Mouse (Mus musculus) megakaryocyte, adult 5-6 weeks (primary cell): ENCODE data around the gene Arih2. TPM values are rescaled to one million over a fixed set of nuclear protein-coding genes. Genes with fewer than 3 reads are reported as not detected.
A peak's percentile ranks its signal among the peaks of the same experiment; 100 is the strongest.

Experiments used
- ATAC-seq: 2 replicates; pipeline ENCODE4 v1.8.0; 2016; ENCODE audit warnings: mild to moderate bottlenecking, inconsistent platforms; ENCODE audit not compliant: poor library complexity, severe bottlenecking
- total RNA-seq, 2 experiments: library from RNA; stranded (forward) in 1 of 2; stranded (reverse) in 1 of 2; fragments of 153-499, 151-499 nt in 1 of 2; fragments of 221-1000, 200-1000 nt in 1 of 2; gene quantifications; 2 replicates each; pipeline versions ENCODE4 v1.2.3 to v1.2.4; 2015 to 2017

Gene Arih2
- total RNA-seq, 2 experiments from 2014 or later = 21.3 to 56.0 TPM

- ATAC-seq = no peak
These were observed 57.7 kb downstream of the Arih2 start for GRCm38 (mm10) chr9:108591462-108591861.

DNA sequence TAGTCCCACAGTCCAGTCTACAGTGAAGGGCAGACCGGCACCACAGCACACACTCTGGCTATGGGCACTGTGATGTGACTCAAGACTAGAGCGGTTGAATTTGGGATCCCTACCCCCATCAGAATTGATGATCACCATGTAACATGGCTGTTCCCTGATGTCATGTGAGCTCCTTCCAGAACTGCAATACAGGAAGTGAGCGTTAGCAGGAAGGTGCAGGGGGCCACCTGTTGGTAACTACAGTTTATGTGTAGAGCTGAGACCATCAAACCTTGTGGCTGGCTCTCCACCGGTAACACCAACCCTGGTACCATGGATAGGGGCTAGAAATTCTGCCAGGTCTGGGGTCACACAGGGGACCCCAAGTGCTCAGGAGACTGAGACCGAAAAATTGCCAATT is 60.0 kb downstream of the Arih2 start:
- ATAC-seq = peak; percentile 52; the same call in 1 of the 2 replicates

DNA sequence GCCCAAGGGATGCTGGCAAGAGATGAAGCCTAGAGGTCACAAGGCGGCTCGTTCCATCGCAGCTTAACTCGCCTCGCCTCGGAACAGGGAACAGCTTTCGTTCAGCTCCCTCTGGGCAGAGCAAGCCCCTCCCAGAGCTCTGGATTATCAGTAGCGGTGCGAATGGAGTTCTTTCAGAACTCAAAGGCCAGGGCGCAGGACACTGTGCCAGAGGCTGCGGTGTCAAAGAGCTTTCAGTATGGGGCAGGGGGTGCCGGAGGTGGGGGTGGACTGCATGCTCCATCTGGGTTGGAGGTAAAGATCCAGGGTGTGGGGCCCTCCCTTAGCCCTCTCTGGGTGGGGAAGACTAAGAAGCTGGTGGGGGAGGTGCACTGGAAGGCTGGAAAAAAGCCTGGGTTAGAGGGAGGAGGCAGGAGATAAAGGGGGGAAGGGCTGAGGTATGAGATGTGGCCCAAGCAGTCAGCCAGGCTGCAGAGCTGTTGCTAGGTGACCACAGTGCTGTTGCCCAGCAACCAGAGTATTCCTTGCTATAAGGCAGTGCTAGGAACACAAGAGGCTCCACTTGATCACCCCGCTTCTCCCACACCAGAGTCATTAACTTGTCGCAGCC is 61.5 kb downstream of the Arih2 start:
- ATAC-seq = no peak

DNA sequence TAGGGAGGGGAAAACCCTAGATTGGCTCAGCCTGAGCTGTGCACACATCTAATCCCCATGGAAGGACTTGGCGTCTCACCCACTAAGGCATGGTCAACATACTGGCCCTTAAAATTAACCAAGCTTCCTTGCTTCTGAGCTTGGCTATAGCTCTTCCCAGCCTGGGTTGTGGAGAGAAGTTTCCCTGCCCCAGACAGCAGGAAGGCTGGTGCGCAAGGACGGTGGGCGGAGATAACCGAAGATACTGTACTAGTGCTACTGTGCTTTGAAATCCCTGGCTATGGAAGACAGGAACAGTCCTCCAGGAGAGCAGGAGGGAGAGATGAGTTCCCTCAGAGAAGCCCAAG is 69.9 kb downstream of the Arih2 start:
- no peak for ATAC-seq

DNA sequence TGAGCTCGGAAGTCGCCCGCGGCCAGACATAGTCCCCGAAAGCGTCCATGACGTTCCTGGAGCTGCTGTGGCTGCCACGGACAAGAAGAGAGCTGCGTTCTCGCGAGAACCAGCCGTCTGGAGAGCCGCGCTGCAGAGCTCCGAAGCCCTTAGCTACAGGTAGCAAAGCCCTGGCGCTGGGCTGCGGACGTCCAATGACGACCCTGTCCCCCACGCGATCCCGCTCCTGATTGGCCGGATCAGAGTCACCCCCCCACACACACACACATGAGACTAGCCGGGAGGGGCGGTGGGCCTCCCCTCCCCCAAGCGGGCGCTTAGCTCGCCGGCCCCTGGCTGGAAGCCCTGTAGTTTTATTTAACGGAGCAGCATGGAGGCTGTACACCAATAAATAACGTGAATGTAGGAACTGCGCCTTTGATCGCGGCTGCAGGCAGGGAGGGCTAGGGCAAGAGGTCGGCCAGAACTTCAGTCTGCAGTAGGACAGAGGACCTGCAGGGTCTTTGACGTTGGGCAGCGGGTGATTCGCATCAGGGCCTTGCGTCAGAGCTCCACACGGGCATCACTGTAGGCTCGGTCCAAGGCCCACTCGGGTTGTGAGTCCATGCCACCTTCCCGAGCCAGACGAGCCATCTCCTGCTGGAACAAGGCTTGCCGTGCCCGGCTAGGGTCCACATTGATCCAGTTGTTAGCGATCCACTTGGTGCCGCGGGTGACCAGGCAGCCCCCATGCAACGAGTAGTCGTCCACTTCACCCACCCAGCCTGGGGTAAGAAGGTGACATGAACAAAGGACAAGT is 70.4 kb downstream of the Arih2 start, which contains the start of gene Wdr6:
TSS of gene Wdr6 (minus strand) at position 195 of the 799 bp plus-strand sequence.
- peak; percentile 93 for ATAC-seq

DNA sequence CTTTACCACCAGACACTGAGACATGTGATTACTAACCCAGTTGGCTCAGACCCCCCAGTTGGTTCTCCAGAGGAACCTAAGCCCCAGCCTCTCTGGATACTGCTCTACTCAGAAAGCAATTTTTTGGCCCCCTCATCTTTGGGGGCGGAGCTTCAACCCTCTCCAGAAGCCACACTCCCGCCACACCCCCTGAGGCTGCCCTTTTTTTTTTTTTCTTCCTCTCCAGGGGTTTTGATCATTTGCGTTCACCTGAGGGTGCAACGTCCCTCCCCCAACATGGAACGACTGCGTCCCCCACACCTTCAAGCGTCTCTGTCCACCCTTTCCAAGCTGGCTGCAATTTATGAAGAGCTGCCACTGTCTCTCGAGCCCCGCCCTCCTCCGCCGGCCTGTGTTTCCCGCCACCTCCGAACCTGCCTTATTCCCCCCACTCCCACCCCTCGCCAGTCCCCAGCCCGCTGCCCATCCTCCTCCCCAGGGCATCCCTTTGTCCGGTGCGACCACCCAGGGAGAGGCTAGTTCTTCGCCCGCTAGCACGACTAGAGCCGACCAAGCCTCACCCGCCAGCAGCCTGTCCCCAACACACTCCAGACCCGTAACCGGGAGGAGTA is 71.1 kb downstream of the Arih2 start:
- ATAC-seq = no peak

GRCm38 (mm10) chr9:108577025-108577424 is 72.2 kb downstream of the Arih2 start:
- no peak for ATAC-seq

DNA sequence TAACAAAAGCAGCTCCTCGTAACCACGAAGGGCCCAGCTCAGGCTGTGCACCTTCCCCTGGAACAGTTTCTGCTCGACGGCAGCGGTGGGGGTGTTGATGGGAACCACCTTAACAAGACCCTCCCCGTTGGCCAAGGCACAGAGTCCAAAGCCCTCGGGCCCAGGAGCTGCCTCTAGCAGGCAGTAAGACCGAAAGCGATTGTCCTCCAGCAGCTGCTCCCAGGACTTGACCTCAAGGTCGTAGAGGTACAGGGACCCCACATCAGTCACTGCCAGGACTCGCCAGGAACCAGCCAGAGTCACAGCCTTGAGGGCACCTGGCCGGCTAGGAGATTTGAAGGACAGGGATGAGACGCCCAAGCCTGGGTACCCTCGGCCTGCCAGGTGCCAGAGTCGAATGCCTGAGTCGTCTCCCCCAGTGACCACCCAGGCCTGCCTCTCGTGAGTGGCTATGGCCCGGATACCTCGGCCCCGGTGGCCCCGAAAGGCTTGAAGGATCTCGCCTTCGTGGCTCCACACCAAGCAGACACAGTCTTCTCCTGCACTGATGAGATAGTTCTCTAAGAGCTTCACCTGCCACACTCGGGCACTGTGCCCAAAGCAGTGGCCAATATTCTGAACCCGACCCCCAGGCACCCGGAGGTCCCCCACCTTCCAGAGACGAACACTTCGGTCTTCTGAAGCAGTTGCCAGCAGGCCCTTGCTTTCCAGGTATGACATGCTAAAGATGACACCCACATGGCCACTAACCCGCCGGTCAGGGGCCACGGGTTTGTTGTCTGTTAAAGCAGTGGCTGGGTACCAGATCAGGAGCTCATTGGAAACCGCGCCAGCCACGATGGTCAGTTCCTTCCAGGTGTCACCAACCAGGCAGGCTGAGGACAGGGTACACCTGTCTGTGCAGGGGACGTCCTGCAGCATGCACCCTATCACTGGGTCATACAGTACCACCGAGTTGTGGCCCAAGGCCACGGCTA is 73.6 kb downstream of the Arih2 start:
- no peak for ATAC-seq

DNA sequence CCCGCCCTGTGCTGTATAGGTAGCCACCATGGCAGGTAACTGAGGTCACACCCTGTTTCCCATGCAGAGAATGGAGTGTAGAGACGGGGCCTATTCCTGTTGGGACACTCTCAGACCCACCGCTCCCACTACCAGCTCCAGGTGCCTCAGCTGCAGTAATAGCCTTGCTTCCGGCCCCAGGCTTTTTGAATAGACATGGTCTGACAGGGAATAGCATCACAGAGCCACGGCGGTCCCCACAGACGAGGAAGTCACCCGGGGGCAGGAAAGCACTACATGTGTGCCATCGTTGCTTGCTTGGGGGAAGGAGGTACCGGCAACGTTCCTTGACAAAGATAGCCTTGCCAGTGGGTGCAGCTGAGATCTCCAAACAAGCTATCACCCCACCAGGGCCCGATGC is 74.3 kb downstream of the Arih2 start:
- no peak for ATAC-seq

DNA sequence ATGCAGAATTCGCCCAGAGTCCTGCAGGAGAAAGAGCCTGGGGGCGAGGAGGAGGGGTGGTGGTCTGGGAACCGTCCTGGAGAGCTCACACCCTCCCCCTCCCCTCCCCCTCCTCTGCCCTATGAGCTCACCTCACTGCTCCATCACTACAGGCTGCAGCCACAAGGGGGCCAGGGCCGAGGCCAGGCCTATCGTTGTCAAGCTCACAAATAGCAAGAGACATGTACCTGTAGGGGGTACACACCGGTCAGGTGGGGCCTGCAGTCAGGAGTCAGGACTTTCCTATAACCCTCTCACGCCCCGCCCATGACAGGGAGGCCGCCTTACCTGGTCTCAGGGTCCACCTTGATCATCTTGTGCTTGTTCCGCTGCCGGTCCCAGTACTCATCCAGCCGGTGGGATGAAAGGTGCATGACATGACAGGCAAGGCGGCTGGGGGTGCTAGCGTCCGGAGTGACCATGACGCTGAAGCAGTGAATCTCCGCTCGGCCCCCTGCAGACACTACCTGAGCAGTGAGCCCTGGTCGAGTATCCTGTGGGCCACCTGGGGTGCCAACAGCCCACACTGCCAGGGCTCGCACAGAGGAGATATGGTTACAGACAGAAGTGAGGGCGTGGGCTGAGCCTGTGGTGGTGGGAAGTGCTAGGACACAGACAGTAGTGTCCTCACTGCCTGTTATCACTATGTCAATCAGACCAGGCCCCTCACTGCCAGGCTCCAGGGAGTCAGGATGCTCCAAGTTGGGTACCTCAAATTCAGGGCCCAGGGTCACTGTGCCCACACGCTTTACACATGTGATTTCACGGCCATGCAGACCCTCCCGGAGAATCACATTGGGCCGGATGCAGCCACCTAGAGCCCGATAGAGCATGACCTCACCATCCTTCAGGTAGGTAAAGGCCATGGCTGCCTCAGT is 75.2 kb downstream of the Arih2 start:
- ATAC-seq = no peak

- no peak for ATAC-seq
These were observed 76.9 kb downstream of the Arih2 start for GRCm38 (mm10) chr9:108572321-108572720.

DNA sequence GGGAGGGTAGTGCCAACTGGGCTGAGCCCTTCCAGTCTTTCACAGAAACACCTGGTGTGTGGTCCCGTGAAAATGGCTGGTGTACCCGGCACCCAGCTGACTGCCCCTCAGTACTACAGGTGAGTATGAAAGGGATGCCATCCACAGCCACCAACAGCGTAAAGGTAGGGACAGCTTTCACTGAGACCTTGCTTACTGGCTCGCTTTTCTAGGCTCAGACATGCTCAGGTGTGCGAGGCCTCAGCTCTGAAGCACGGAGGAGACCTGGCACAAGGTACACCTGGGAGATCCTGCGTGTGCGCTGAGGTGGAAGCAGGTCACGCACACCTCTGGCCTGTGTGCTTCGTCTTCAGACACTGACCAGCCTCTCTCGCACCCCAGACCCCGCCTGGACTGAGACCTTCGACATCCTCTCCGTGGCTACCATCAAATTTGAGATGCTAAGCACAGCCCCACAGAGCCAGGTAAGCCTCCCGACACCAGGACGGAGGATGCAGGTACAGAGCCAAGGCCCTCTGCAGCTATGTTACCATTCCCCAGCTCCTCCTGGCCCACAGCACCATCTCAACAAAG is 77.7 kb downstream of the Arih2 start:
- ATAC-seq = no peak

GRCm38 (mm10) chr9:108570207-108570896 is 78.8 kb downstream of the Arih2 start:
- peak; percentile 30 for ATAC-seq

- ATAC-seq = peak; percentile 61
These were observed 79.6 kb downstream of the Arih2 start, which contains the start of gene Dalrd3 for GRCm38 (mm10) chr9:108569381-108570206. Gene Dalrd3, plus strand, starts transcription at chr9:108569886.

- no peak for ATAC-seq
These were observed 80.7 kb downstream of the Arih2 start for GRCm38 (mm10) chr9:108568511-108568921.

- peak; percentile 12; the same call in 1 of the 2 replicates for ATAC-seq
These were observed 81.2 kb downstream of the Arih2 start for GRCm38 (mm10) chr9:108567931-108568419.
